Mouse (Mus musculus): ENCODE results near the gene Sh3bgrl3. TPM values are rescaled to one million over a fixed set of nuclear protein-coding genes. Genes with fewer than 3 reads are reported as not detected.

The Sh3bgrl3 gene
- total RNA-seq, 2 experiments from 2014 or later: 66.8 to 86.5 TPM

GRCm38 (mm10) chr4:134080674-134081073 is 47.9 kb downstream of the Sh3bgrl3 start:
- no peak for DNase-seq

GRCm38 (mm10) chr4:134078694-134079093 is 49.9 kb downstream of the Sh3bgrl3 start:
- DNase-seq: peak in 1 of 2 experiments; percentile 54

Other genes starting within 250 kb of the Sh3bgrl3 start
- 10 to 100 TPM; 13.6 to 18.1 TPM for gene Rps6ka1, start 241.0 kb downstream of the Sh3bgrl3 start, total RNA-seq (2021)
- 100 to 1,000 TPM; 130 to 337 TPM for gene Hmgn2, start 160.1 kb downstream of the Sh3bgrl3 start, total RNA-seq (2021)
- gene Dhdds, start 127.9 kb downstream of the Sh3bgrl3 start, total RNA-seq (2021): 10 to 100 TPM; 42.8 to 53.9 TPM
- not detected for gene Lin28a, start 109.9 kb downstream of the Sh3bgrl3 start, total RNA-seq (2021)
- gene Zfp683, start 75.0 kb downstream of the Sh3bgrl3 start, total RNA-seq (2021): not detected
- gene Crybg2, start 68.0 kb downstream of the Sh3bgrl3 start, total RNA-seq (2021): not detected
- 10 to 100 TPM; 10.9 to 12.0 TPM for gene Cd52, start 33.7 kb downstream of the Sh3bgrl3 start, total RNA-seq (2021)
- 1 to 10 TPM; 5.2 to 8.5 TPM for gene Ubxn11, start 26.2 kb downstream of the Sh3bgrl3 start, total RNA-seq (2021)
- 10 to 100 TPM; 15.6 to 20.4 TPM for gene Cep85, start 58.3 kb upstream of the Sh3bgrl3 start, total RNA-seq (2021)
- not detected for gene Gm7534, start 74.2 kb upstream of the Sh3bgrl3 start, total RNA-seq (2021)
- not detected for gene Catsper4, start 98.6 kb upstream of the Sh3bgrl3 start, total RNA-seq (2021)
- under 1 TPM; 0.23 to 0.40 TPM for gene Cnksr1, start 109.6 kb upstream of the Sh3bgrl3 start, total RNA-seq (2021)
- gene E130218I03Rik, start 114.9 kb upstream of the Sh3bgrl3 start, total RNA-seq (2021): not detected
- gene Zfp593, start 116.8 kb upstream of the Sh3bgrl3 start, total RNA-seq (2021): 10 to 100 TPM in 1 of 2 experiments, 1 to 10 TPM in 1; 9.6 to 12.9 TPM
- not detected for gene Gm30191, start 118.1 kb upstream of the Sh3bgrl3 start, total RNA-seq (2021)
- gene Grrp1, start 125.3 kb upstream of the Sh3bgrl3 start, total RNA-seq (2021): 10 to 100 TPM in 1 of 2 experiments, 1 to 10 TPM in 1; 6.0 to 11.6 TPM
- 10 to 100 TPM; 18.2 to 19.0 TPM for gene Pdik1l, start 159.1 kb upstream of the Sh3bgrl3 start, total RNA-seq (2021)
- not detected for gene Trim63, start 186.3 kb upstream of the Sh3bgrl3 start, total RNA-seq (2021)
- 10 to 100 TPM; 21.6 to 41.1 TPM for gene Slc30a2, start 214.4 kb upstream of the Sh3bgrl3 start, total RNA-seq (2021)

All from adrenal gland, postnatal 36 days (tissue).